Mouse (Mus musculus) lung, adult 2 months (tissue): ENCODE measurements around the gene Soga1. TPM values are rescaled to one million over a fixed set of nuclear protein-coding genes. Genes with fewer than 3 reads are reported as not detected.

ENCODE experiments used
- DNase-seq: peaks from one replicate; pipeline ENCODE4 v3.0.0; 2022
- H3K4me1 ChIP-seq: fragments of 200-500 bp; 2 replicates; pipeline ENCODE4 v1.6.1; 2011; ENCODE audit warnings: low read length; ENCODE audit not compliant: control insufficient read depth, insufficient read depth
- H3K4me3 ChIP-seq: fragments of 200-500 bp; replicated peaks from 2 replicates; pipeline ENCODE3; 2011; ENCODE audit warnings: low read depth, mild to moderate bottlenecking, control low read depth, low read length; ENCODE audit errors: extremely low read depth
- CTCF ChIP-seq: fragments of 200-500 bp; IDR thresholded peaks from 2 replicates; pipeline ENCODE4 v1.5.1; 2011; ENCODE audit warnings: mild to moderate bottlenecking, low read length, control low read depth; ENCODE audit not compliant: insufficient read depth
- POLR2A ChIP-seq: fragments of 200-500 bp; IDR thresholded peaks from 2 replicates; pipeline ENCODE4 v1.6.1; 2011; ENCODE audit warnings: low read depth, mild to moderate bottlenecking, control low read depth, low read length, borderline replicate concordance; ENCODE audit errors: extremely low read depth
- WGBS: fragments of 180-500 bp; shearing (Covaris S2); methylation state at CpG from one replicate; pipeline ENCODE4 v1.1.7; 2018; 5-methylcytosine and 5-hydroxymethylcytosine counted together
- polyA plus RNA-seq: library from polyadenylated mRNA; depleted of rRNA; stranded (reverse); fragments of >200 nt; gene quantifications from 2 replicates; pipeline ENCODE4 v1.2.3, GENCODE M21; 2012; rRNA removed

Soga1 gene
- polyA plus RNA-seq, 1 experiment, result 34.1 TPM

DNA sequence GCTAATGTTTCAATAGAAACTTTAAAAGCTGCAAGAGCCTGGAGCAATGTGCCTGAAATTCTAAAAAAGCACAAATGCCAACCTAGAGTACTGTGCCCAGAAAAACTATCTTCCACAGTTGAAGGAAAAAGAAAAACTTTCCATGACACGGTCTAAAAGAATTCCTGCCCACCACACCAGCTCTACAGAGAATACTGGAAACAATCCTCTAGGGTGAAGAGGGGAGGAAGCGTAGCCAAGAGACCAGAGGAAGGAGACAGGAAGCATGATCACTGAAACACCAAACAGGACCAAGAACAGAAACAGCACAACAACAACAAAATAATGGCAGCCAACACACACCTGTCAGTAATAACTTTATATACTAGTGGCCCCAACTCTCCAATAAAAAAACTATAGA lies 99.0 kb downstream of the Soga1 start:
- TF ChIP-seq POLR2A, result no peak
- no peak for TF ChIP-seq CTCF
- WGBS, result 28% methylated on average over 2 of the region's 2 CpGs
- Histone ChIP-seq H3K4me3 (no peak overlapping the region), H3K4me1 (peaks cover 6% of the 10 kb centered on the region)
- no peak for DNase-seq

- Histone ChIP-seq H3K4me3 (no peak overlapping the region), H3K4me1 (peaks cover 5% of the 10 kb centered on the region)
- no peak for DNase-seq
- TF ChIP-seq POLR2A (no peak), CTCF (no peak)
Measured at GRCm38 (mm10) chr2:156976711-156977110, 102.3 kb downstream of the Soga1 start.

GRCm38 (mm10) chr2:156974967-156975366 lies 104.1 kb downstream of the Soga1 start:
- no peak overlapping the region for H3K4me3 ChIP-seq
- DNase-seq, result no peak
- no peak for TF ChIP-seq CTCF
- TF ChIP-seq POLR2A, result no peak
- H3K4me1 ChIP-seq, result peaks cover 5% of the 10 kb centered on the region
- 33% methylated on average over 2 of the region's 2 CpGs for WGBS

DNA sequence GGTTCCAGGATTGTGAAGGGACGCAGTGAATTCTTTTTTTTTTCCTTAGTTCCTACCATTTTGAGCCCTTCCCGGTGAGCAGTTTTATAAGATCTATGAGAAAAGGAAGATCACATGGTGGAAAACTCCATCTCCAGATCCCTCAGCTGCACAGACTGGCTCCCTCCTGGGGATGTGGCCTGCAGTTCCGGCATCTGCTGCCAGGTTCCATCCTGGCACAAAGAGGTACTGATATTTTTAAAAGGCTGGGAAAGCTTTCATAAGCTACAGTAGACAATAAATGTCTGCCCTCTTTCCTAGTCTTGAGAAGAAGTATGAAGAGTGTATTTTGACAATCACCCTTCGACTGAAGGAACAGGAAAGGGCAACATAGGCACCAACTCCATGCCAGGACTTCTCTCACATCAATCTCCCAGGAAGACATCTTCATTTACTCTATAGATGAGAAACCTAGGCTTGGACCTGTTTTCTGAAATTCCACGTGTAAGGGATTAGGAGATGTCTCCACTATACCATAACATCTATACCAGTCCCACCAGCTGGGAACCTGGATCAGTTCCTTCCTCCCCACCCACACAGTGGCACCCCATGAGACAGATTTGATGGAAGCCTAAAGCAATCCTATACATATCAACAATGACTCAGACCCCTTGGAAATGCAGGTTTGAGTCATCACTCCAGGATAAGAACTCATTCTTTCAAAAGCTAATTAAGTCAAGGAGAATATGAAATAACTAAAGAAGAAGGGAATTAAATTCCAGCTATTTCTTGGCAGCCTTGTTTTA lies 105.5 kb downstream of the Soga1 start:
- H3K4me1 ChIP-seq, result peaks cover 5% of the 10 kb centered on the region
- no peak for TF ChIP-seq POLR2A
- no peak for TF ChIP-seq CTCF
- H3K4me3 ChIP-seq, result no peak overlapping the region
- 70% methylated on average over 5 of the region's 5 CpGs for WGBS
- no peak for DNase-seq

DNA sequence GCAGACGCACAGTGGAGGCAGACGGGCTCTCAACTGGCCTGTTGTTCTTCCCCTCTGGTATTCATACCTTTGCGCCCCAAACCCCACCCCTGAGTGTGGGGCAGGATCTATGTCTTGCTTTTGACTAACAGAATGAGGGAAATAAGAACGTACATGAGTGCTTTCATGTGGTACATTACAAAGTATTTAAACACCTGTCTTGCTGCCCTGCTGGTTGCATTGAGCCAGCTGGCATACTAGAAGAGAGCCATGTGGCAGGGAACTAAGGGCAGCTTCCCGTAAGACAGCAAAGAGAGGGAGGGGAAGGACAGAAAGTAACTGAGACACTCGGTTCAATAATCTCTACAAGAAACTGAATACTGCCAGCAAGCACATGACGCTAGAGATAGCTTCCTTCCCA lies 108.8 kb downstream of the Soga1 start:
- no peak for DNase-seq
- WGBS, result 68% methylated on average over 7 of the region's 7 CpGs

DNA sequence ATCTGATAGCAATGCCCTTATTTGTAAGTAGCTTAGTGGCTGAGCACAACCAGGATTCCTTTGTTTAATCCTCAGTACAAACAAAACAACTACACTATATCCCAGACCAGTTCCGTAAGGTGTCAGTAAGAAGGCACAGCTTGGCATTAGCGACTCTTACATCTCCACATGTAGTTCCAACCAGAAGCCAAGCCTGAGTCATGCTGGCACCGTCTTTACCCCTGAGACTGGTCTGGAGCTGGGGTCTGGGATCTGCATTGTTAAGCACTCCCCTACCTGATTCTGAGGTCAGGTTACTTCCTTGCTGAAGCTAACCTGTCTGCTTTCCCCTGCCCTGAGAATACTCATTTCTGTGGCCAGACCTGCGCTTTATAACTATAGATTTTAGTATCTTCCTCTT lies 110.6 kb downstream of the Soga1 start:
- peaks cover 3% of the 10 kb centered on the region; the same call in 1 of the 2 replicates for H3K4me1 ChIP-seq
- H3K4me3 ChIP-seq, result no peak overlapping the region
- no peak for TF ChIP-seq POLR2A
- TF ChIP-seq CTCF, result no peak
- no peak for DNase-seq
- 74% methylated on average over 4 of the region's 4 CpGs for WGBS

More for the DNA sequence above, 108.8 kb downstream of the Soga1 start:
- TF ChIP-seq POLR2A, result no peak
- TF ChIP-seq CTCF, result no peak
- H3K4me3 ChIP-seq, result no peak overlapping the region
- peaks cover 8% of the 10 kb centered on the region for H3K4me1 ChIP-seq

DNA sequence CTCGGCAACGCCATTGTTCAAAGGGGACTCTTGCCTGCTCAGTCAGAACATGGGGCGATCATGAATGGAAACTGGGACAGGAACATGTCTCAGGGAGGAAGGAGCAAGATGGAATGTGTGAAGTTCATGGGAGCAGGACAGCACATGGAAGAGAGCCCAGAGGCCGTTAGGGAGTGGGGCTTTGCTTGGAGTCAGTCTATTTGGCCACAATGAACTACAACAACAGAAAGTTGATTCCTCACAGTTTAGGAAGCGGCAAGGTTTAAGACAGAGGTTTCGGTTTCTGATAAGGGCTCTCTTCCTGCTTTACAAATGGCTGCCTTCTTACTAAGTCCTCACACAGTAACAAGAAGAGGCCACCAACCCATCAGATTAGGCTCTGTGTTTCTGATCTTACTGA lies 111.7 kb downstream of the Soga1 start:
- TF ChIP-seq CTCF, result no peak
- no peak for TF ChIP-seq POLR2A
- WGBS, result 61% methylated on average over 6 of the region's 6 CpGs
- Histone ChIP-seq H3K4me3 (no peak overlapping the region), H3K4me1 (peaks cover 3% of the 10 kb centered on the region; the same call in 1 of the 2 replicates)
- no peak for DNase-seq

Other genes starting within 250 kb of the Soga1 start
- gene Tgif2, start 239.2 kb downstream of the Soga1 start, polyA plus RNA-seq, result 8.4 and 11.8 TPM in 2 replicates
- 0.89 and 1.7 TPM in 2 replicates for gene 4930518I15Rik, start 221.3 kb downstream of the Soga1 start, polyA plus RNA-seq
- gene Rab5if, start 216.1 kb downstream of the Soga1 start, polyA plus RNA-seq, result 82.5 and 104 TPM in 2 replicates
- 0.86 and 0.95 TPM in 2 replicates for gene Sla2, start 192.1 kb downstream of the Soga1 start, polyA plus RNA-seq
- gene Ndrg3, start 87.2 kb downstream of the Soga1 start, polyA plus RNA-seq, result 32.9 and 41.7 TPM in 2 replicates
- 1.2 and 1.8 TPM in 2 replicates for gene Dsn1, start 72.1 kb downstream of the Soga1 start, polyA plus RNA-seq
- not detected in 2 replicates for gene Tldc2, start 7.8 kb upstream of the Soga1 start, polyA plus RNA-seq
- gene Samhd1, start 56.0 kb upstream of the Soga1 start, polyA plus RNA-seq, result 69.9 and 85.8 TPM in 2 replicates
- 4.3 TPM in 2 replicates for gene Rbl1, start 125.3 kb upstream of the Soga1 start, polyA plus RNA-seq
- gene Rpn2, start 199.8 kb upstream of the Soga1 start, polyA plus RNA-seq, result 179 and 205 TPM in 2 replicates
- gene Mroh8, start 200.3 kb upstream of the Soga1 start, polyA plus RNA-seq, result 0.17 and 0.18 TPM in 2 replicates